Mouse (Mus musculus): ENCODE data around the gene E030025P04Rik. TPM values are rescaled to one million over a fixed set of nuclear protein-coding genes. Genes with fewer than 3 reads are reported as not detected.

E030025P04Rik gene
- polyA plus RNA-seq, 1 experiment from 2014 or later = not detected

GRCm38 (mm10) chr11:109144890-109145341, 747 bp upstream of the E030025P04Rik start:
- Histone ChIP-seq H3K4me1 (no peaks in the 10 kb centered on the region), H3K4me2 (no peak overlapping the region), H3K4me3 (no peak overlapping the region), H3K9ac (no peak overlapping the region), H3K27ac (no peak overlapping the region), H3K27me3 (no peaks in the 10 kb centered on the region), H3K9me3 (replicated peaks) (no peaks in the 10 kb centered on the region), H3K36me3 (ENCODE audit: poor library complexity, severe bottlenecking) (no peaks in the 10 kb centered on the region)
- 84% methylated on average over 7 of the region's 7 CpGs for WGBS
- ATAC-seq = no peak

GRCm38 (mm10) chr11:109126482-109126881, 17.7 kb downstream of the E030025P04Rik start:
- no peak for ATAC-seq
- 86% methylated on average over 7 of the region's 7 CpGs for WGBS
- Histone ChIP-seq H3K4me1 (no peaks in the 10 kb centered on the region), H3K36me3 (ENCODE audit: poor library complexity, severe bottlenecking) (no peaks in the 10 kb centered on the region), H3K9me3 (replicated peaks) (peaks cover 9% of the 10 kb centered on the region; the same call in 1 of the 2 replicates), H3K9ac (no peak overlapping the region), H3K4me3 (no peak overlapping the region), H3K4me2 (no peak overlapping the region), H3K27ac (no peak overlapping the region), H3K27me3 (no peaks in the 10 kb centered on the region)

- Histone ChIP-seq H3K4me2 (no peak overlapping the region), H3K9ac (no peak overlapping the region), H3K36me3 (ENCODE audit: poor library complexity, severe bottlenecking) (no peaks in the 10 kb centered on the region), H3K4me1 (no peaks in the 10 kb centered on the region), H3K27ac (no peak overlapping the region), H3K9me3 (replicated peaks) (peaks cover 4% of the 10 kb centered on the region; the same call in 1 of the 2 replicates), H3K27me3 (no peaks in the 10 kb centered on the region), H3K4me3 (no peak overlapping the region)
- 78% methylated on average over 5 of the region's 5 CpGs for WGBS
- ATAC-seq = no peak
Observed at GRCm38 (mm10) chr11:109125451-109125850, 18.7 kb downstream of the E030025P04Rik start.

- no peak for ATAC-seq
- no peaks in the 10 kb centered on the region for H3K36me3 ChIP-seq (ENCODE audit: poor library complexity, severe bottlenecking)
- no peak overlapping the region for H3K4me3 ChIP-seq
- H3K9me3 ChIP-seq (replicated peaks) = no peaks in the 10 kb centered on the region
- no peak overlapping the region for H3K9ac ChIP-seq
- no peak overlapping the region for H3K27ac ChIP-seq
- no peak overlapping the region for H3K4me2 ChIP-seq
- H3K27me3 ChIP-seq = no peaks in the 10 kb centered on the region
- no peaks in the 10 kb centered on the region for H3K4me1 ChIP-seq
- WGBS = 51% methylated on average over 3 of the region's 3 CpGs
Observed at GRCm38 (mm10) chr11:109124284-109124683, 19.9 kb downstream of the E030025P04Rik start.

- Histone ChIP-seq H3K27me3 (no peaks in the 10 kb centered on the region), H3K9me3 (replicated peaks) (no peaks in the 10 kb centered on the region), H3K27ac (no peak overlapping the region), H3K9ac (no peak overlapping the region), H3K4me1 (peaks cover 29% of the 10 kb centered on the region), H3K4me2 (no peak overlapping the region), H3K4me3 (no peak overlapping the region), H3K36me3 (ENCODE audit: poor library complexity, severe bottlenecking) (no peaks in the 10 kb centered on the region)
- ATAC-seq = no peak
- 13% methylated on average over 11 of the region's 11 CpGs for WGBS
Observed at GRCm38 (mm10) chr11:109109826-109110346, 34.3 kb downstream of the E030025P04Rik start.

- no peak overlapping the region for H3K4me2 ChIP-seq
- no peak for ATAC-seq
- no peaks in the 10 kb centered on the region for H3K27me3 ChIP-seq
- no peaks in the 10 kb centered on the region for H3K9me3 ChIP-seq (replicated peaks)
- peaks cover 29% of the 10 kb centered on the region for H3K4me1 ChIP-seq
- no peaks in the 10 kb centered on the region for H3K36me3 ChIP-seq (ENCODE audit: poor library complexity, severe bottlenecking)
- H3K4me3 ChIP-seq = no peak overlapping the region
- no peak overlapping the region for H3K9ac ChIP-seq
- no peak overlapping the region for H3K27ac ChIP-seq
Observed at GRCm38 (mm10) chr11:109109056-109109455, 35.1 kb downstream of the E030025P04Rik start.

GRCm38 (mm10) chr11:109107518-109108205, 36.5 kb downstream of the E030025P04Rik start:
- H3K4me1 ChIP-seq = peaks cover 29% of the 10 kb centered on the region
- 30% methylated on average over 11 of the region's 11 CpGs for WGBS
- H3K27me3 ChIP-seq = no peaks in the 10 kb centered on the region
- no peak overlapping the region for H3K4me2 ChIP-seq
- no peak overlapping the region for H3K9ac ChIP-seq
- H3K36me3 ChIP-seq (ENCODE audit: poor library complexity, severe bottlenecking) = no peaks in the 10 kb centered on the region
- H3K27ac ChIP-seq = 0 out of 2 replicates have a peak overlapping the region, but pooled peaks have one; percentile 14
- no peak; the same call in 1 of the 2 replicates for ATAC-seq
- H3K9me3 ChIP-seq (replicated peaks) = no peaks in the 10 kb centered on the region
- no peak overlapping the region for H3K4me3 ChIP-seq

GRCm38 (mm10) chr11:109106751-109107150, 37.4 kb downstream of the E030025P04Rik start:
- Histone ChIP-seq H3K27ac (no peak overlapping the region; the same call in none of the 2 replicates), H3K4me1 (peaks cover 29% of the 10 kb centered on the region), H3K36me3 (ENCODE audit: poor library complexity, severe bottlenecking) (no peaks in the 10 kb centered on the region), H3K9me3 (replicated peaks) (no peaks in the 10 kb centered on the region), H3K9ac (no peak overlapping the region), H3K4me2 (no peak overlapping the region), H3K27me3 (no peaks in the 10 kb centered on the region), H3K4me3 (no peak overlapping the region)
- 3% methylated on average over 8 of the region's 8 CpGs for WGBS
- peak; percentile 63; the same call in 1 of the 2 replicates for ATAC-seq

- peak overlapping the region; percentile 14; the same call in 1 of the 2 replicates for H3K27ac ChIP-seq
- no peak for ATAC-seq
- no peak overlapping the region for H3K4me2 ChIP-seq
- H3K36me3 ChIP-seq (ENCODE audit: poor library complexity, severe bottlenecking) = no peaks in the 10 kb centered on the region
- H3K9me3 ChIP-seq (replicated peaks) = no peaks in the 10 kb centered on the region
- H3K9ac ChIP-seq = no peak overlapping the region
- WGBS = 35% methylated on average over 5 of the region's 5 CpGs
- no peak overlapping the region for H3K4me3 ChIP-seq
- no peaks in the 10 kb centered on the region for H3K27me3 ChIP-seq
- peaks cover 29% of the 10 kb centered on the region for H3K4me1 ChIP-seq
Observed at GRCm38 (mm10) chr11:109106181-109106580, 38.0 kb downstream of the E030025P04Rik start.

GRCm38 (mm10) chr11:109103386-109103785, 40.8 kb downstream of the E030025P04Rik start:
- H3K9me3 ChIP-seq (replicated peaks) = no peaks in the 10 kb centered on the region
- no peak overlapping the region for H3K27ac ChIP-seq
- no peak overlapping the region for H3K4me3 ChIP-seq
- no peaks in the 10 kb centered on the region for H3K36me3 ChIP-seq (ENCODE audit: poor library complexity, severe bottlenecking)
- no peaks in the 10 kb centered on the region for H3K27me3 ChIP-seq
- no peak overlapping the region for H3K9ac ChIP-seq
- no peak for ATAC-seq
- 92% methylated on average over 3 of the region's 3 CpGs for WGBS
- peaks cover 24% of the 10 kb centered on the region for H3K4me1 ChIP-seq
- no peak overlapping the region for H3K4me2 ChIP-seq

- Histone ChIP-seq H3K9me3 (replicated peaks) (no peaks in the 10 kb centered on the region), H3K4me2 (no peak overlapping the region), H3K4me3 (no peak overlapping the region), H3K36me3 (ENCODE audit: poor library complexity, severe bottlenecking) (no peaks in the 10 kb centered on the region), H3K27me3 (no peaks in the 10 kb centered on the region), H3K9ac (no peak overlapping the region), H3K27ac (no peak overlapping the region), H3K4me1 (peaks cover 23% of the 10 kb centered on the region)
- ATAC-seq = no peak
- 89% methylated on average over 8 of the region's 8 CpGs for WGBS
Observed at GRCm38 (mm10) chr11:109102646-109103045, 41.5 kb downstream of the E030025P04Rik start.

GRCm38 (mm10) chr11:109100266-109100665, 43.9 kb downstream of the E030025P04Rik start:
- H3K27me3 ChIP-seq = no peaks in the 10 kb centered on the region
- ATAC-seq = no peak
- WGBS = 84% methylated on average over 6 of the region's 6 CpGs

More at GRCm38 (mm10) chr11:109100266-109100665, 43.9 kb downstream of the E030025P04Rik start:
- no peaks in the 10 kb centered on the region for H3K36me3 ChIP-seq (ENCODE audit: poor library complexity, severe bottlenecking)
- H3K9ac ChIP-seq = no peak overlapping the region
- H3K9me3 ChIP-seq (replicated peaks) = no peaks in the 10 kb centered on the region
- no peak overlapping the region for H3K4me2 ChIP-seq
- H3K4me3 ChIP-seq = no peak overlapping the region
- peaks cover 8% of the 10 kb centered on the region for H3K4me1 ChIP-seq
- H3K27ac ChIP-seq = no peak overlapping the region
